Mouse (Mus musculus) testis, adult 2 months (tissue): ENCODE measurements around the gene Qprt. TPM values are rescaled to one million over a fixed set of nuclear protein-coding genes. Genes with fewer than 3 reads are reported as not detected.

ENCODE experiments used
- H3K27ac ChIP-seq: fragments of 200-500 bp; 2 replicates; pipeline ENCODE4 v1.5.1; 2012; ENCODE audit warnings: low read depth, low read length; ENCODE audit not compliant: control insufficient read depth, insufficient read depth
- H3K27me3 ChIP-seq: fragments of 200-500 bp; 2 replicates; pipeline ENCODE4 v1.6.1; 2012; ENCODE audit warnings: mild to moderate bottlenecking, low read length, moderate library complexity; ENCODE audit not compliant: control insufficient read depth, insufficient read depth
- H3K36me3 ChIP-seq: fragments of 200-500 bp; 2 replicates; pipeline ENCODE4 v1.6.1; 2012; ENCODE audit warnings: mild to moderate bottlenecking, low read length; ENCODE audit not compliant: control insufficient read depth, insufficient read depth
- H3K4me1 ChIP-seq: fragments of 200-500 bp; 2 replicates; pipeline ENCODE4 v1.6.1; 2012; ENCODE audit warnings: low read length; ENCODE audit not compliant: control insufficient read depth, insufficient read depth
- H3K4me3 ChIP-seq: fragments of 200-500 bp; 2 replicates; pipeline ENCODE4 v1.5.1; 2012; ENCODE audit warnings: low read depth, mild to moderate bottlenecking, low read length, moderate library complexity, mixed read lengths; ENCODE audit not compliant: control insufficient read depth
- CTCF ChIP-seq: fragments of 200-500 bp; IDR thresholded peaks from 2 replicates; pipeline ENCODE4 v1.5.1; 2012; ENCODE audit warnings: low read depth, mild to moderate bottlenecking, inconsistent platforms, low read length, moderate library complexity; ENCODE audit not compliant: control insufficient read depth, insufficient read depth, insufficient replicate concordance
- POLR2A ChIP-seq: fragments of 200-500 bp; IDR thresholded peaks from 2 replicates; pipeline ENCODE4 v1.6.1; 2012; ENCODE audit warnings: low read depth, mild to moderate bottlenecking, inconsistent platforms, low read length, moderate library complexity; ENCODE audit not compliant: control insufficient read depth
- polyA plus RNA-seq: library from polyadenylated mRNA; depleted of rRNA; stranded (reverse); fragments of >200 nt; gene quantifications from 2 replicates; pipeline ENCODE4 v1.2.3, GENCODE M21; 2012

The Qprt gene
- polyA plus RNA-seq, 1 experiment = 0.05 TPM

- Histone ChIP-seq H3K4me1 (no peaks in the 10 kb centered on the region), H3K27me3 (no peaks in the 10 kb centered on the region), H3K27ac (no peak overlapping the region), H3K4me3 (no peak overlapping the region), H3K36me3 (no peaks in the 10 kb centered on the region)
- TF ChIP-seq CTCF = no peak
- no peak for TF ChIP-seq POLR2A
Observed at GRCm38 (mm10) chr7:127139100-127139499, 17.1 kb upstream of the Qprt start.

DNA sequence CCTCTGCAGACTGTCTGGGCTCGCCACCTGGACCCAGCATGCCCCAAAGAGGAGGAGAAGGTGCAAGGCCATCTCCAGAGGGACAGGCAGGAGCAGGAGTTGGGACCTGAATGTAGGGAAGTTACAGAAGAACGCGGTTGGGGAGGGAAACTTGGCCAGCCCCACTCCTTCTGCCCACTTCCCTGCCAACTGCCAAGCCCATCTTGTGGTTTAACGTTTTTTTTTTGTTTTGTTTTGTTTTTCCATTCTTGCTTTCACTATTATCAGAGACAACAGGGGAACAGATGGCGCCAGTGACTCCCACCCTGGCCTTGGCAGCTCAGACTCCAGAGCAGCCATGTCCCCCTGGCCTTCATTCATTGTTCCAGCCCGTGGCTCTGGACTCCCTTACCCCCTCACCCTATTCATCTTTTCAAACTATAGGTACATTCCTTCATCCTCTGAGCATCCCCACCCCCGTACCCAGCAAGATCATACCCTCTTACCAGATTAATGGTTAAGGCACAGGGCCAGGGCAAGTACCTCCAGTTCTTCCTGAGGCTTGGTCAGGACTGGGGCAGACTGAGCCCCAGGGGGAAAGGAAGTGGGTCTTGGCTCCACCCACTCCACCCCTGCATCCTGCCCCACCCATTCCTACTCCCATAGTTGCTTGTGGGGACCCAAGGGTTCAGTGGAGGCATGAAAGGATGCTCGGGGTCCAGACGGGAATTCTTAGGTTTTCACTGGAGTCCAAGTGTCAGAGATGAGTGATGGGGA is 15.4 kb upstream of the Qprt start, which contains the start of gene Spn:
Spn (minus strand) TSS at position 562 of the 756 bp plus-strand sequence.
- no peaks in the 10 kb centered on the region for H3K36me3 ChIP-seq
- no peaks in the 10 kb centered on the region for H3K27me3 ChIP-seq
- H3K4me3 ChIP-seq = no peak within 1 kb of the TSS
- no peaks in the 10 kb centered on the region for H3K4me1 ChIP-seq
- H3K27ac ChIP-seq = no peak within 1 kb of the TSS
- TF ChIP-seq POLR2A (no peak), CTCF (no peak)

DNA sequence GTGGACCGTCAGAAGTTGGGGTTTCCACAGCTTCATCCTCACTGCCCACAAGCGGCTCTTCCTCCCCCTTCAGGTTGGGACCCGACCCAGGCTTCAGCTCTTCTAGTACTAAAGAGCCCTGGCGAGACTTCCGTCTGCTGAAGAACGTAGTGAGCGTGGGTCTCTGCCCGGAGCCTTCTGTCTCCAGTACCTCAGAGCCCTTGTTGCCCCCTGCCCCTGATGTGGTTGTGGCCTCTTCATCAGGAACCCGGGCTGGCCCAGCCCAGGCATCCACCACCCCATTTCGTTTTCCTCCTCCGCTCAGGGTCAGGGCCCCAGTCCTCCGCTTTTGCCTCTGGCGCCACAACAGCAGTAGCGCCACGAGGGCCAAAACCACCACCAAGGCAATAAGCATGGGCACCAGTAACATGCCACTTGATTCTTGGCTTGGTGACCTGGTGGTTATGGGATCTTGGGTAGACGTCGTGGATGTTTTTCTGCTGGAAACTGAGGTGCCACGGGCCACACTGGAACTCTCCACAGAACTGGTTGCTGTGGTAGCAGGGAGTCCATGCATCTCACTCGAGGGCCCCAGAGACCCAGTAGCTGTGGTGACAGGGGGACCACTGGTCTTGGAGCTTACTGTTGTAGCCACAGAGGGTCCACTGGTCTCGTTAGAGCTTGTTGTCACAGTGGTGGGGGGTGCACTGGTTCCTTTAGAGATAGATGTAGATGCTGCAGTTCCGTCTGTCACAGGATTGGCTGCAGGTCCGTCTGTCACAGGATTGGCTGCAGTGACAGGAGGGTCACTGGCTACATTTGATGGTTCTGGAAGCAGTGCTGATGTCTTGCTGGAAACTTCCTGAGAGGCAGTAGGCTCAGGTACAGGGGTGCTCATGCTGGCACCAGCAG is 14.4 kb upstream of the Qprt start:
- H3K4me1 ChIP-seq = no peaks in the 10 kb centered on the region
- no peaks in the 10 kb centered on the region for H3K27me3 ChIP-seq
- H3K4me3 ChIP-seq = no peak overlapping the region
- no peak overlapping the region for H3K27ac ChIP-seq
- TF ChIP-seq POLR2A (no peak), CTCF (no peak)
- no peaks in the 10 kb centered on the region for H3K36me3 ChIP-seq

GRCm38 (mm10) chr7:127134821-127135447 is 12.9 kb upstream of the Qprt start:
- Histone ChIP-seq H3K27ac (no peak overlapping the region), H3K27me3 (no peaks in the 10 kb centered on the region), H3K4me3 (no peak overlapping the region), H3K36me3 (no peaks in the 10 kb centered on the region), H3K4me1 (no peaks in the 10 kb centered on the region)
- TF ChIP-seq POLR2A (no peak), CTCF (no peak)

GRCm38 (mm10) chr7:127133125-127133524 is 11.1 kb upstream of the Qprt start:
- H3K4me1 ChIP-seq = no peaks in the 10 kb centered on the region
- H3K4me3 ChIP-seq = no peak overlapping the region
- H3K36me3 ChIP-seq = no peaks in the 10 kb centered on the region
- no peaks in the 10 kb centered on the region for H3K27me3 ChIP-seq
- TF ChIP-seq CTCF (no peak), POLR2A (no peak)
- no peak overlapping the region for H3K27ac ChIP-seq

DNA sequence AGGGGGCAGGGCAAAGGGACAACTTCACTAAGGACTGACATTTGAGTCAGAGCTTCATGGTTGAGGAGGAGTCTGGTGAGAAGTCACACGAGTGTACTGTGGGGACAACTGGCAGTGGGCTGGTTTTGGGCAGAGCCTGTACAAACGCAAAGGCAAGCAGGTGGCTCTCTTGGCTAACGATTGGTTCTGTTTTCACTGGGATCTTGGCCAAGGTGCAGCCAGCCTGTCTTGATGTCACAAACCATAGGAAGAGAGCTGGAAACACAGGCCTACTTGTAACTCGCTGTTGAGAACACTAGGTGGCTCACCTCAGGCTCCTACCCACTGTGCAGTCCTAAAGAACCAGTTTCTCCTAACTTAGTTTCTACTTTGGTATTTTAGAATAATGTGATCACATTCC is 7.6 kb upstream of the Qprt start:
- no peaks in the 10 kb centered on the region for H3K27me3 ChIP-seq
- H3K36me3 ChIP-seq = no peaks in the 10 kb centered on the region
- TF ChIP-seq POLR2A = no peak
- TF ChIP-seq CTCF = 0 out of 2 replicates have a peak, but pooled peaks have one; percentile 28
- H3K4me3 ChIP-seq = no peak overlapping the region
- no peak overlapping the region for H3K27ac ChIP-seq
- peaks cover 4% of the 10 kb centered on the region for H3K4me1 ChIP-seq
